Mouse (Mus musculus): ENCODE data around the gene Zzef1.
A peak's percentile ranks its signal among the peaks of the same experiment; 100 is the strongest.
"Not testable (repeated sequence)": the region's sequence is repeated elsewhere in the genome, so short reads cannot be mapped to it uniquely, and the experiment has no call there.

Zzef1 gene

GRCm38 (mm10) chr11:72795455-72796295, at the start of gene Zzef1, which contains the start of gene Cyb5d2:
Zzef1 (plus strand) TSS chr11:72796226.
Cyb5d2 (minus strand) TSS chr11:72796142.
- DNase-seq (ENCODE audit: low read depth, low spot score): peak; percentile 94

GRCm38 (mm10) chr11:72751956-72752355, 44.1 kb upstream of the Zzef1 start:
- DNase-seq (ENCODE audit: low read depth, low spot score): no peak

GRCm38 (mm10) chr11:72758316-72758715, 37.7 kb upstream of the Zzef1 start:
- no peak for DNase-seq (ENCODE audit: low read depth, low spot score)

GRCm38 (mm10) chr11:72759581-72759980, 36.4 kb upstream of the Zzef1 start:
- no peak for DNase-seq (ENCODE audit: low read depth, low spot score)

GRCm38 (mm10) chr11:72760781-72761180, 35.2 kb upstream of the Zzef1 start:
- DNase-seq (ENCODE audit: low read depth, low spot score): no peak

DNA sequence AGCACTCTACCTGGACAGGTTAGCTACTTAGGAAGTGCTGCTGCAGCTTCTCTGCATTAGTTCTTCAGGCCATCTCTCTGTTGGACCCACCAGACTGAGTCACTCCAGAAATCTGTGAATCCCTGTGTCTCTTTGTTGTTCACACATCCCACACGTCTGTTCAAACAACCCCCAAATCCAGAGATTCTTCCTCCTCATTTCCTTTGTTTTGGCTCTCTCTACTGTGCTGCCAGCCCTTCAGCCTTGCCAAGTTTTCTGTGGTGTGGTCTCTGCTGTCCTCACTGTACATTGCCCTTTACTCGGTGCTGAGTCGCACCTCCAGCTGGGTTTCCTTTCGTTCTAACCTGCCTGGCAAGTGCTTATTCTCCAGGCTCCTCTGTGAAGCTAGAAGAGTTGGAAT, 31.8 kb upstream of the Zzef1 start:
- DNase-seq (ENCODE audit: low read depth, low spot score): no peak

DNA sequence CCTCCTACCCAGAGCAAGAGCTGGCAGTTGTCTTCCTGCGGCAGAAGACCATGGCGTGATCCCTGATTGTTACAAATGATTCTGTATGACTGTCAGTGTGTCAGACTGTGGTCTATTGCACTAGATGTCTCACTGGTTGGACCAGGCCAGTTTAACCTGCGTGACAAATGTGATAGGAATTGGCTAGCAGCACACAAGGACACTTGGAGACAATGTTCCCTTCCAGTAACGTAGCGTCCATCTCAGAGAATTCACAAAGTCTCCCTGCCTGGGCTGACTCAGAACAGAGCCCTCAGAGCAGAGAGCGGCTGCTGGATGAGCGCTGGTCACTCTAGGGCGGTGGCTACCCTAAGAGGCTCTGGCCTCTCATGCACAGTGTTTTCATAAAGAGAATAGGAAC, 28.3 kb upstream of the Zzef1 start:
- DNase-seq (ENCODE audit: low read depth, low spot score): no peak

- no peak for DNase-seq (ENCODE audit: low read depth, low spot score)
These were observed 27.0 kb upstream of the Zzef1 start for GRCm38 (mm10) chr11:72769061-72769460.

GRCm38 (mm10) chr11:72770324-72770723, 25.7 kb upstream of the Zzef1 start:
- DNase-seq (ENCODE audit: low read depth, low spot score): no peak

- DNase-seq (ENCODE audit: low read depth, low spot score): no peak
These were observed 25.2 kb upstream of the Zzef1 start for GRCm38 (mm10) chr11:72770816-72771215.

DNA sequence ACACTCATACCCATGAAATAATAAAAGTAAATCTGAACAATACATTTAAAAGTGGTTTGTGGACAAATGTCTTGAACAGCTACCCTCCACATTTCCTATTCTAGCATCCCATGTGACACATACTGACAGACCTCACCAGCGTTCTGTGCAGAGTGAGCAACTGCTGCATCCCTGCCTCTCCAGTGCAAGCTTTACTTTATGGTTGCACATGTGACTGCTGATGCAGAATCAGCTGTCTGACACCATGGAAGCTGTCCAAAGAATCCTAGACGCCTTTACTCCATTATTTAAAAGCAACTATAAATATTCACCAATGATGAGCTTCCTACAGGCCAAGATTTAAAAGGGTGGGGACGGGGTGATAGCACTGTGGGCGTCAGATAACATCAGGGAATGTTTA, 24.6 kb upstream of the Zzef1 start:
- DNase-seq (ENCODE audit: low read depth, low spot score): no peak

DNA sequence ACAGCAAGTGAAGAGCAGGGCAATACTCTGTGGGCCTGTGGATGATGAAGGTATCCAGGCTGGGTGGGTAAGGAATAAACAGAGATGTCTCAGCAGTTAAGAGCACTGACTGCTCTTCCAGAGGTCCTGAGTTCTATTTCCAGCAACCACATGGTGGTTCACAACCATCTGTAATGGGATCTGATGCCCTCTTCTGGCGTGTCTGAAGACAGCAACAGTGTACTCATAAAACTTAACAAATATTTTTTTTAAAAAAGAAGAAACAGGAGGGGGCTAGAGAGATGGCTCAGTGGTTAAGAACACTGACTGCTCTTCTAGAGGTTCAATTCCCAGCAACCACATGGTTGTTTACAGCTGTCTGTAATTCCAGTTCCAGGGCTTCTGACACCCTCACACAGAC, 23.4 kb upstream of the Zzef1 start:
- not testable (repeated sequence) for DNase-seq (ENCODE audit: low read depth, low spot score)

DNA sequence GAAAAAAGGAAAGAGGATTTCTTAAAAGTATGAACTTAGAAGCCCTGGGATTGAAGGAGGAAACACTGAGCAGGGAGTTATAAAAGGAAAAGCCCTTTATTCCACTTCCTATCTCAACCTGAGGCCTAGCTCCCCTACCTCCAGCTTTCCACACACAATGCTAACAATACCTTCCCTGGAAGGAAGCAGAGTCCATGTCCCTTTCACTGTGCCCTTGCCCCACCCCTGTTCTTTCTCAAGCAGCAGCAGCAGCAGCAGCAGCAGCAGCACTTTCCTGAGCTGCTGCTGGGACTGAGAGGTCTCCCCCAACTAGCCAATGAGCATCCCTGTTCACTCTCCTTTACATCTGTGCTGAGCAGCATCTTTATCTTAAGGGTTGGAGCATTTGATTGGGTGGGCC, 17.1 kb upstream of the Zzef1 start:
- DNase-seq (ENCODE audit: low read depth, low spot score): no peak

GRCm38 (mm10) chr11:72782103-72782502, 13.9 kb upstream of the Zzef1 start:
- no peak for DNase-seq (ENCODE audit: low read depth, low spot score)

DNA sequence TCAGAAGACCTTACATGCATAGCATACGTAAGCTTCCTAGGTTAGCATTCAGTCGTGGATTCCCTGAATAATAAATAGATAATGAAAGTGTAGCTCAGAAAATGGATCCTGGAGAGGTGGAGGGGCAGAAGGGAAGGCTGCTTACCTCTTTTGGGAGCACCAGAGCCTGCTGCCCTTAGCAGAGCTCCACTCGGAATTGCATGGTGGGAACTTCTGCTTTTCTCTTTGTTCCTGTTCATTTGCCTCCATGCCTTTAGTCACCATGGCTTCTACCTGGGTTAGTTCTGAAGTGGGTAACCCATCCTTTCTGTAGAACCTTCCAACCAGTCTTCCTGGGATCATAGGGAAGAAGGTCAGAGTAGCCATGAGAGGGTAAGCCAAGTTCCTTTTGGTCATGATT, 13.5 kb upstream of the Zzef1 start:
- DNase-seq (ENCODE audit: low read depth, low spot score): no peak

- DNase-seq (ENCODE audit: low read depth, low spot score): no peak
These were observed 4.0 kb upstream of the Zzef1 start for GRCm38 (mm10) chr11:72792033-72792432.

- peak; percentile 38 for DNase-seq (ENCODE audit: low read depth, low spot score)
These were observed 924 bp upstream of the Zzef1 start for GRCm38 (mm10) chr11:72795149-72795454.

- no peak for DNase-seq (ENCODE audit: low read depth, low spot score)
These were observed 266 bp downstream of the Zzef1 start for GRCm38 (mm10) chr11:72796296-72796687.

DNA sequence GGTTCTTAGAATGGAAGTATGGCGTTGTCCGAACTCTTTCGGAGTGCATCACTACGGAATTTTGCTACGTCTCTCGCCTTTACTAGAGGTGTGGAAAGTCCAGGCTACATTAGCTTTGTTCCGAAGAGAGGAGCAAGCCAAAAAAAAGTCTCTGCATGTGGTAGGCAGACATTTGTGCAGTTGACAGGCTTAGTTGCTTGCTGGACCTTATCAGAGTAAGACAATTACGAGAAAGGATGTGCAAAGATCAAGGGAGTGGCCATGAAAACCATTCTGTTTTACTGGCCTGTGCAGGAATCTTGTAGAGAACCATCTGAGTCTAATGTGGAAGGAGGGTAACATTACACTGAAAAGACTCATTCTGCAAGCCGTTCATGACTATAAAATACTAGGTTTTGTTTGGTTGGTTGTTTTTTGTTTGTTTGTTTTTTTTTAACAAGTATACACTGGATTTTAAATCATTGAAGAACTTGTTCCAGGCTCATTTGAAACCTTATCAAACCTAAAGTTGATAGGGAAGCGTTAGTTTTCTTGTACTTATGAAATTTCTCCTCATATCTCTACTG, 830 bp downstream of the Zzef1 start:
- no peak for DNase-seq (ENCODE audit: low read depth, low spot score)

GRCm38 (mm10) chr11:72798112-72798511, 2.1 kb downstream of the Zzef1 start:
- no peak for DNase-seq (ENCODE audit: low read depth, low spot score)

- DNase-seq (ENCODE audit: low read depth, low spot score): no peak
These were observed 5.2 kb downstream of the Zzef1 start for GRCm38 (mm10) chr11:72801182-72801581.

GRCm38 (mm10) chr11:72803038-72803437, 7.0 kb downstream of the Zzef1 start:
- DNase-seq (ENCODE audit: low read depth, low spot score): no peak

- no peak for DNase-seq (ENCODE audit: low read depth, low spot score)
These were observed 8.6 kb downstream of the Zzef1 start for GRCm38 (mm10) chr11:72804586-72804985.

All from forelimb bud, embryonic 11.5 days (tissue).